Mouse (Mus musculus): Measurements from ENCODE around the gene Art3.
"Not testable (repeated sequence)": the region's sequence is repeated elsewhere in the genome, so short reads cannot be mapped to it uniquely, and the experiment has no call there.

Gene Art3

GRCm38 (mm10) chr5:92336743-92337142 is 5.1 kb downstream of the Art3 start:
- no peak for DNase-seq (ENCODE audit: low spot score)

- no peak for DNase-seq (ENCODE audit: low spot score)
Measured at GRCm38 (mm10) chr5:92340606-92341005, 9.0 kb downstream of the Art3 start.

- no peak for DNase-seq (ENCODE audit: low spot score)
Measured at GRCm38 (mm10) chr5:92345006-92345405, 13.4 kb downstream of the Art3 start.

GRCm38 (mm10) chr5:92348794-92349413 is 17.3 kb downstream of the Art3 start, which contains the start of gene Cxcl10:
Gene Cxcl10 (minus strand): TSS chr5:92348889.
- peak; percentile 67 for DNase-seq (ENCODE audit: low spot score)

GRCm38 (mm10) chr5:92349731-92350130 is 18.1 kb downstream of the Art3 start:
- DNase-seq (ENCODE audit: low spot score), result no peak

GRCm38 (mm10) chr5:92352716-92353115 is 21.1 kb downstream of the Art3 start:
- not testable (repeated sequence) for DNase-seq (ENCODE audit: low spot score)

- peak; percentile 40 for DNase-seq (ENCODE audit: low spot score)
Measured at GRCm38 (mm10) chr5:92353517-92353916, 21.9 kb downstream of the Art3 start.

GRCm38 (mm10) chr5:92358033-92358432 is 26.4 kb downstream of the Art3 start:
- DNase-seq (ENCODE audit: low spot score), result no peak

- no peak for DNase-seq (ENCODE audit: low spot score)
Measured at GRCm38 (mm10) chr5:92358767-92359455, 27.3 kb downstream of the Art3 start.

GRCm38 (mm10) chr5:92363179-92363578 is 31.6 kb downstream of the Art3 start:
- DNase-seq (ENCODE audit: low spot score), result no peak

- DNase-seq (ENCODE audit: low spot score), result no peak
Measured at GRCm38 (mm10) chr5:92364011-92364410, 32.4 kb downstream of the Art3 start.

GRCm38 (mm10) chr5:92365146-92365705 is 33.6 kb downstream of the Art3 start:
- no peak for DNase-seq (ENCODE audit: low spot score)

GRCm38 (mm10) chr5:92366565-92366964 is 34.9 kb downstream of the Art3 start:
- DNase-seq (ENCODE audit: low spot score), result no peak

- no peak for DNase-seq (ENCODE audit: low spot score)
Measured at GRCm38 (mm10) chr5:92368392-92368791, 36.8 kb downstream of the Art3 start.

GRCm38 (mm10) chr5:92369151-92369994 is 37.7 kb downstream of the Art3 start:
- no peak for DNase-seq (ENCODE audit: low spot score)

GRCm38 (mm10) chr5:92370392-92370791 is 38.8 kb downstream of the Art3 start:
- DNase-seq (ENCODE audit: low spot score), result no peak

GRCm38 (mm10) chr5:92370891-92371290 is 39.3 kb downstream of the Art3 start:
- no peak for DNase-seq (ENCODE audit: low spot score)

- DNase-seq (ENCODE audit: low spot score), result no peak
Measured at GRCm38 (mm10) chr5:92371361-92371976, 39.8 kb downstream of the Art3 start.

GRCm38 (mm10) chr5:92372605-92373004 is 41.0 kb downstream of the Art3 start:
- no peak for DNase-seq (ENCODE audit: low spot score)

GRCm38 (mm10) chr5:92374721-92375142 is 43.1 kb downstream of the Art3 start:
- DNase-seq (ENCODE audit: low spot score), result peak; percentile 32

GRCm38 (mm10) chr5:92375368-92375767 is 43.7 kb downstream of the Art3 start:
- peak; percentile 56 for DNase-seq (ENCODE audit: low spot score)
